Mouse (Mus musculus) intestine, postnatal 0 days (tissue): Measurements from ENCODE around the gene Tnik. TPM values are rescaled to one million over a fixed set of nuclear protein-coding genes. Genes with fewer than 3 reads are reported as not detected.

Source experiments
- ATAC-seq: fragments of 200-750 bp; cut with Nextera tagmentation; 2 replicates; pipeline ENCODE4 v1.8.0; 2017; ENCODE audit warnings: mild to moderate bottlenecking, moderate TSS enrichment, moderate library complexity
- H3K27ac ChIP-seq: fragments of 300-500 bp; sonication (generic); 2 replicates; pipeline ENCODE4 v1.5.1; 2014; ENCODE audit warnings: mild to moderate bottlenecking, low read depth, low read length, moderate library complexity
- H3K27me3 ChIP-seq: fragments of 300-500 bp; sonication (generic); replicated peaks from 2 replicates; pipeline ENCODE4 v1.6.1; 2014; ENCODE audit warnings: low read length, mixed read lengths; ENCODE audit not compliant: control insufficient read depth, insufficient read depth
- H3K36me3 ChIP-seq: fragments of 300-500 bp; sonication (generic); 2 replicates; pipeline ENCODE4 v1.6.1; 2014; ENCODE audit warnings: mild to moderate bottlenecking, moderate library complexity; ENCODE audit not compliant: control insufficient read depth, insufficient read depth
- H3K4me1 ChIP-seq: fragments of 300-500 bp; sonication (generic); replicated peaks from 2 replicates; pipeline ENCODE4 v1.6.1; 2014; ENCODE audit warnings: antibody characterized with exemption, low read length, mixed read lengths; ENCODE audit not compliant: control insufficient read depth, insufficient read depth
- H3K4me2 ChIP-seq: fragments of 300-500 bp; sonication (generic); replicated peaks from 2 replicates; pipeline ENCODE4 v1.6.1; 2014; ENCODE audit warnings: low read depth, mild to moderate bottlenecking, moderate library complexity
- H3K4me3 ChIP-seq: fragments of 300-500 bp; sonication (generic); 2 replicates; pipeline ENCODE4 v1.5.1; 2014; ENCODE audit warnings: low read depth, low read length
- H3K9ac ChIP-seq: fragments of 300-500 bp; sonication (generic); 2 replicates; pipeline ENCODE4 v1.6.1; 2014; ENCODE audit warnings: mild to moderate bottlenecking, low read depth, low read length
- H3K9me3 ChIP-seq: fragments of 300-500 bp; sonication (generic); 2 replicates; pipeline ENCODE4 v1.6.1; 2016; ENCODE audit warnings: mixed run types; ENCODE audit not compliant: control insufficient read depth
- CTCF ChIP-seq: sonication (generic); IDR thresholded peaks from 2 replicates; pipeline ENCODE4 v1.5.1; 2016; ENCODE audit warnings: low read depth, mild to moderate bottlenecking, control low read depth, antibody characterized with exemption, moderate library complexity
- WGBS: fragments of 180-500 bp; shearing (Covaris S2); extraction: QIAGEN DNeasy Blood & Tissue Kit; methylation state at CpG from one replicate; pipeline ENCODE4 v1.1.7; 2014; 5-methylcytosine and 5-hydroxymethylcytosine counted together
- polyA plus RNA-seq: library from polyadenylated mRNA; unstranded; fragments of >200 nt; fragmentation: Nextera tagmentation; extraction: Ambion mirVana; gene quantifications from 2 replicates; pipeline ENCODE4 v1.2.1, GENCODE M21; 2015

The Tnik gene
- polyA plus RNA-seq, 1 experiment from 2014 or later = 7.9 TPM

DNA sequence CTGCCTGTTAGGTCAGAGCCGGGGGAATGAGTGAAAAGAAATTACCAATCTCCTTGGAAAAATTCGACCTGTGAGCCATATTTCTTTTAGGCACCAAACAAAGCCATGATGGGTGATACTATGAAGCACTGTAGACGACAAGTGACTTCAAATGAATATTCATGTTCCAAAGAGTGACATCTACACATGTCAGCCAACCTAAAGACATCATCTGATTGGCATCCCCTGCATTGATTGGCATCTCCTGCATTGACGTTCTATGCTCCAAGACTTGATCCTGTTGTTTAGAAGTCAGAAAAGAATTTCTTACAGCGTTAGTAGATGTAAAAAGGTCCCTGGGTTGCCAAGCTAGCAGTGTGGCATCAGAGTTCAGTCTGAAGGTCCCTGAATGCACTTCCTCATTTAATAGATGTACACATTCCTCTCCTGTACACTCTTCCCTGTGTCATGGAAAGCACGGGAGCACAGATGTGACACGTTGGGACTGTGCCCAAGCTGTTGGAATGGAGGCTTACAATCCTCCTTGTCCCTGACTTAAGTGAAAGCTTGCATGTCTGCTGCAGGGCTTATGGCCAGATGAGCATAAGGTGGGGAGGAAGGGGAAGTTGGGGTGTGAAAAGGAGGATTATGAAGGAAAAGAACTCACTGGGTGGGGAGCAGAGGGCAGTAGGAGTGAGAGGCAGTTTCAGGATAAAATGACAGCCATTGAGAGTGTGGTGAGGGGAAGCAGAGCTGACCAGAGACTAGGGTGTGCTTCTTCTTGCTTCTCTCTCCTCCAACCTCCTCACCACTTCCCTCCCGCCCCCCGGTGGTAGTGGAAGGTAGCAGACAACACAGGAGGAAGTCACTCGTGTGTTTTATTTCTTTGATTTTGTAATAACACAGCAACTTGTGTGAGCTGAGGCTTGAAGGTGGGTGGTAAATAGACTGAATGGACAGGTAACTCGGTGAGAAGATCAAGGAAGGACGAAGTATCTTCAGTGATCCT lies 301.6 kb downstream of the Tnik start:
- no peak overlapping the region for H3K4me3 ChIP-seq
- WGBS = 80% methylated on average over 12 of the region's 12 CpGs
- no peaks in the 10 kb centered on the region; the same call in 1 of the 2 replicates for H3K4me1 ChIP-seq
- no peaks in the 10 kb centered on the region for H3K9me3 ChIP-seq
- H3K36me3 ChIP-seq = 0 out of 2 replicates have a peak, but pooled peaks cover 11% of the 10 kb centered on the region
- no peak overlapping the region for H3K4me2 ChIP-seq
- no peak overlapping the region for H3K9ac ChIP-seq
- no peak overlapping the region for H3K27ac ChIP-seq
- no peak for ATAC-seq
- H3K27me3 ChIP-seq = no peaks in the 10 kb centered on the region
- peak; percentile 63 for TF ChIP-seq CTCF

DNA sequence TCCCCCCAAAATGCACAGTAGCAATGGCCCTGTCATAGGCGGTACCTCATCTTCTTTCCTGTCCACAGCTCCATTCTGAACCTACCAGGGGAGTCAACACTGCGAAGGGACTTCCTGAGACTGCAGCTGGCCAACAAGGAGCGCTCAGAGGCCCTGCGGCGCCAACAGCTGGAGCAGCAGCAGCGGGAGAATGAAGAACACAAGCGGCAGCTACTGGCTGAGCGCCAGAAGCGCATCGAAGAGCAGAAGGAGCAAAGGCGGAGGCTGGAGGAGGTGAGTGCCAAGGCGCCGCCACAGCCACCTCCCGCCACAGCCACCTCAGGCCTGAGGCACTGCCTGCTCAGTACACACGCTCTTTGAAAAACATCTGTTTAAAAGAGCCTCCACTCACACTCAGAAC lies 314.3 kb downstream of the Tnik start:
- H3K9me3 ChIP-seq = no peaks in the 10 kb centered on the region
- H3K9ac ChIP-seq = no peak overlapping the region
- no peak for ATAC-seq
- 45% methylated on average over 15 of the region's 15 CpGs for WGBS
- no peak for TF ChIP-seq CTCF
- 0 out of 2 replicates have a peak, but pooled peaks cover 4% of the 10 kb centered on the region for H3K36me3 ChIP-seq
- H3K27ac ChIP-seq = no peak overlapping the region
- no peak overlapping the region for H3K4me3 ChIP-seq
- no peaks in the 10 kb centered on the region for H3K4me1 ChIP-seq
- no peak overlapping the region for H3K4me2 ChIP-seq
- H3K27me3 ChIP-seq = no peaks in the 10 kb centered on the region

DNA sequence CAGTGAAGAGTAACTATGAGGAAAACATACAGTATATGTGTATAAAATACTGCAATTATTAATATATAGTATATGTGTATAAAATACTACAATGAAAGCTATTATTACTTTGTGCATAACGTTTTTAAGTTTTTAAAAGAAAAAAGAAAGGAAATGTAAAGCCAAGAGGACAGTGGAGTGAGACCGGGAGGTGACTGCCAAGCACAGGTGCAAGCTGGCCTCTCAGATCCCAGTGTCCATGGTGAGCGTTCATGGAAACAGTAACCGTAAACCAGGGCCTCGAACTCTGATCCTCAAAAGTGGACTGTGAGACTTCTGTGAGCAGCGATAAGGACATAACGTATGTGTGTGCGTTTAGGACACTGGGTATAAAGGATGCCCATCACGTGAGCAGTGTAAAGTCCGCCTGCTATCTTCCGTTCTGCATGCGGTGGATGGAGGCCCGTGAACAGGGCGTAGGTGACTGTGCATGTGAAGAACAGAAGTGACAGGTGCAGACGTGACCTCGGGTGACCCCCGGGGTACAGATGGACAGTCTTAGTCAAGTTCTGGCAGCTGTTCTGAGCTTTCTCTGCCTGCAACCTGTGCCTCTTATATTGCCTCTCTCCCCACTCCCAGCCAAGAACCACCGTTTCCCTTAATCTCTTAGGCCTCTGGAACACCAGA lies 316.1 kb downstream of the Tnik start:
- H3K4me2 ChIP-seq = no peak overlapping the region
- H3K27me3 ChIP-seq = no peaks in the 10 kb centered on the region
- no peak overlapping the region for H3K9ac ChIP-seq
- peak; percentile 89 for ATAC-seq
- H3K4me1 ChIP-seq = no peaks in the 10 kb centered on the region
- TF ChIP-seq CTCF = no peak
- 0 out of 2 replicates have a peak, but pooled peaks cover 4% of the 10 kb centered on the region for H3K36me3 ChIP-seq
- H3K9me3 ChIP-seq = no peaks in the 10 kb centered on the region
- H3K27ac ChIP-seq = peak overlapping the region; percentile 58
- WGBS = 57% methylated on average over 18 of the region's 18 CpGs
- H3K4me3 ChIP-seq = no peak overlapping the region

DNA sequence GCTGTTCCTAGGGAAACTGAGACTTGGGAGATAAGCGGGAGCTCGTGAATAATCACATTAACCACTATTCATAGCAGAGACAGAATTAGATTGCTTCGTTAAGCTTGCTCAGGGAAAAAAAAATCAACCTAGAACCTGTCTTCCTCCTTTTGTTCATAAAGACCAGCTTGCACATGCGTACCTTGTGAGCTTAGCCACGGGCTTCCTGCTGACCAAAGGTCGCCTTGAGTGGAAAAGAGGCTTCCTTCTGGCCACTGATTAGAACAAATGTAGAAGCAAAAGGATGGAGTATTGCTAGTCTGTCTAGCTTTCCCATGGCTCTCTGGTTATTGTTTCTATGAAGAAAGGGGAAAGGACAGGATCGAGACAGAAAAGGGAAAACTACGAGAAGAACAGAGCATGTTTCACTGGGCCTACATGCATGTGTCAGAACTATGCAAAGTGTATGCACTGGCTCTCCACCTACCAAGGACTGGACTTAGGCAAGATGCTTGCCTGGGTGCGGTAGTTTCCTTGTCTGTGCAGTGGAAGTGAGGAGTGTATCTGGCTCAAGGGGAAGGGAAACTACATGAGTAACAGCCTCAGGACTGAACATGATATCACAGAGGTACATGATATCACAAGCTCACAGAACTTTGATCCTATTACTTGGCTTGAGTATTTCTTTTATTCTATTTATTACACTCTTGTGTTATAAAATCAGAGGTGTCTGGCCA lies 322.9 kb downstream of the Tnik start:
- H3K4me1 ChIP-seq = peaks cover 3% of the 10 kb centered on the region; the same call in 1 of the 2 replicates
- 56% methylated on average over 9 of the region's 9 CpGs for WGBS
- peak; percentile 89 for ATAC-seq
- H3K9me3 ChIP-seq = 0 out of 2 replicates have a peak, but pooled peaks cover 3% of the 10 kb centered on the region
- no peak for TF ChIP-seq CTCF
- no peaks in the 10 kb centered on the region for H3K36me3 ChIP-seq
- H3K9ac ChIP-seq = no peak overlapping the region
- peak overlapping the region; percentile 88 for H3K27ac ChIP-seq
- no peak overlapping the region for H3K4me2 ChIP-seq
- no peaks in the 10 kb centered on the region for H3K27me3 ChIP-seq
- no peak overlapping the region for H3K4me3 ChIP-seq

DNA sequence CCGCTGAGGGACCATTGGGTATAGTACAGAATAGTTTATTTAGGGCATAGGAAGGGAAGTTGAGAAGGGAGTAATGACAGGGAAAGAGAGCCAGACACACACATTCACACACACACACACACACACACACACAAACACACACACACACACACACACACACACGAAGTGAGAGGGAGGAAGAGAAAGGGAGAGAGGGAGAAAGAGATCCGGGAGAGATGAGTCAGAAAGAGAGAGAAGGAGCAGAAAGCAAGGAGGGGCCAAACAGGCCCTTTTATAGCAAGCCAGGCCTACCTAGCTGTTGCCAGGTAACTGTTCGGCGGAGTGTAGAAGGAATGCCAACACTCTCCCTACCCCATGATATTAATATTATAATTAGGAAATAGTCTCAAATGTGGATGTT lies 324.8 kb downstream of the Tnik start:
- Histone ChIP-seq H3K27ac (no peak overlapping the region), H3K4me3 (no peak overlapping the region), H3K4me2 (no peak overlapping the region), H3K4me1 (peaks cover 3% of the 10 kb centered on the region; the same call in 1 of the 2 replicates), H3K9me3 (0 out of 2 replicates have a peak, but pooled peaks cover 3% of the 10 kb centered on the region), H3K36me3 (no peaks in the 10 kb centered on the region), H3K27me3 (no peaks in the 10 kb centered on the region), H3K9ac (no peak overlapping the region)
- no peak for TF ChIP-seq CTCF
- 72% methylated on average over 5 of the region's 5 CpGs for WGBS
- no peak for ATAC-seq
